Mouse (Mus musculus) megakaryocyte, embryonic 14.5 days (primary cell): ENCODE measurements at regions not wholly inside any gene's neighbourhood (a gene's known extent, or its start where the extent isn't known, plus 50 kb on each side); places are given as distances from the start of the nearest gene placed in this dataset.

Source experiments
- H3K27me3 ChIP-seq: replicated peaks from 2 replicates; pipeline ENCODE3; 2012; ENCODE audit warnings: inconsistent platforms
- H3K36me3 ChIP-seq: replicated peaks from 2 replicates; pipeline ENCODE3; 2012; ENCODE audit warnings: low read length, inconsistent platforms, mixed read lengths
- H3K4me1 ChIP-seq: 2 replicates; pipeline ENCODE4 v1.6.1; 2012; ENCODE audit warnings: inconsistent platforms
- H3K4me3 ChIP-seq: replicated peaks from 2 replicates; pipeline ENCODE3; 2012; ENCODE audit warnings: moderate library complexity, mild to moderate bottlenecking, inconsistent platforms
- H3K9me3 ChIP-seq: 2 replicates; pipeline ENCODE4 v1.6.1; 2012; ENCODE audit warnings: inconsistent platforms
- FLI1 ChIP-seq: IDR thresholded peaks from 2 replicates; pipeline ENCODE4 v1.6.1; 2012; ENCODE audit warnings: low read length, inconsistent platforms, mixed read lengths
- GATA1 ChIP-seq: IDR thresholded peaks from 3 replicates; pipeline ENCODE4 v1.6.1; 2012; ENCODE audit warnings: mixed read lengths, low read length, inconsistent platforms, borderline replicate concordance

- H3K27me3 ChIP-seq = peaks cover 19% of the 10 kb centered on the region
- no peak overlapping the region for H3K4me3 ChIP-seq
- TF ChIP-seq GATA1 (no peak), FLI1 (no peak)
- no peaks in the 10 kb centered on the region for H3K36me3 ChIP-seq
- H3K4me1 ChIP-seq = no peaks in the 10 kb centered on the region
- peaks cover 3% of the 10 kb centered on the region; the same call in 1 of the 2 replicates for H3K9me3 ChIP-seq
These were observed 171.5 kb downstream of the Tmx1 start for GRCm38 (mm10) chr12:70624298-70624980.

- no peak for TF ChIP-seq GATA1
- TF ChIP-seq FLI1 = no peak
- Histone ChIP-seq H3K4me1 (0 out of 2 replicates have a peak, but pooled peaks cover 3% of the 10 kb centered on the region), H3K36me3 (no peaks in the 10 kb centered on the region), H3K4me3 (no peak overlapping the region), H3K27me3 (peaks cover 33% of the 10 kb centered on the region), H3K9me3 (peaks cover 3% of the 10 kb centered on the region; the same call in 1 of the 2 replicates)
These were observed 174.7 kb downstream of the Tmx1 start for GRCm38 (mm10) chr12:70627638-70628037.

- 0 out of 2 replicates have a peak, but pooled peaks cover 3% of the 10 kb centered on the region for H3K4me1 ChIP-seq
- H3K27me3 ChIP-seq = peaks cover 42% of the 10 kb centered on the region
- H3K9me3 ChIP-seq = peaks cover 3% of the 10 kb centered on the region; the same call in 1 of the 2 replicates
- H3K36me3 ChIP-seq = no peaks in the 10 kb centered on the region
- no peak overlapping the region for H3K4me3 ChIP-seq
- TF ChIP-seq GATA1 (no peak), FLI1 (no peak)
These were observed 175.8 kb downstream of the Tmx1 start for GRCm38 (mm10) chr12:70628384-70629365.

GRCm38 (mm10) chr12:70629371-70629770, 176.5 kb downstream of the Tmx1 start:
- Histone ChIP-seq H3K9me3 (peaks cover 3% of the 10 kb centered on the region; the same call in 1 of the 2 replicates), H3K27me3 (peaks cover 44% of the 10 kb centered on the region), H3K4me1 (0 out of 2 replicates have a peak, but pooled peaks cover 3% of the 10 kb centered on the region), H3K4me3 (no peak overlapping the region), H3K36me3 (no peaks in the 10 kb centered on the region)
- TF ChIP-seq GATA1 (no peak), FLI1 (no peak)

- TF ChIP-seq FLI1 (no peak), GATA1 (no peak)
- Histone ChIP-seq H3K36me3 (no peaks in the 10 kb centered on the region), H3K9me3 (peaks cover 3% of the 10 kb centered on the region; the same call in 1 of the 2 replicates), H3K27me3 (peaks cover 43% of the 10 kb centered on the region), H3K4me3 (no peak overlapping the region), H3K4me1 (0 out of 2 replicates have a peak, but pooled peaks cover 3% of the 10 kb centered on the region)
These were observed 178.4 kb downstream of the Tmx1 start for GRCm38 (mm10) chr12:70631281-70631680.

GRCm38 (mm10) chr12:70633194-70633593, 180.3 kb downstream of the Tmx1 start:
- TF ChIP-seq GATA1 = no peak
- TF ChIP-seq FLI1 = no peak
- Histone ChIP-seq H3K4me1 (0 out of 2 replicates have a peak, but pooled peaks cover 3% of the 10 kb centered on the region), H3K4me3 (no peak overlapping the region), H3K27me3 (peaks cover 39% of the 10 kb centered on the region), H3K36me3 (no peaks in the 10 kb centered on the region), H3K9me3 (no peaks in the 10 kb centered on the region)

- Histone ChIP-seq H3K9me3 (no peaks in the 10 kb centered on the region), H3K4me1 (0 out of 2 replicates have a peak, but pooled peaks cover 3% of the 10 kb centered on the region), H3K4me3 (no peak overlapping the region), H3K36me3 (no peaks in the 10 kb centered on the region), H3K27me3 (peaks cover 34% of the 10 kb centered on the region)
- no peak for TF ChIP-seq GATA1
These were observed 180.9 kb downstream of the Tmx1 start for GRCm38 (mm10) chr12:70633622-70634365.

- Histone ChIP-seq H3K27me3 (peaks cover 29% of the 10 kb centered on the region), H3K4me3 (no peak overlapping the region), H3K4me1 (peaks cover 6% of the 10 kb centered on the region; the same call in 1 of the 2 replicates), H3K36me3 (no peaks in the 10 kb centered on the region), H3K9me3 (no peaks in the 10 kb centered on the region)
- TF ChIP-seq FLI1 (no peak), GATA1 (no peak)
These were observed 183.1 kb downstream of the Tmx1 start for GRCm38 (mm10) chr12:70635997-70636396.

GRCm38 (mm10) chr12:70640186-70640585, 185.1 kb upstream of the Frmd6 start:
- TF ChIP-seq FLI1 = no peak
- no peak for TF ChIP-seq GATA1
- H3K4me3 ChIP-seq = no peak overlapping the region

More at GRCm38 (mm10) chr12:70640186-70640585, 185.1 kb upstream of the Frmd6 start:
- Histone ChIP-seq H3K9me3 (no peaks in the 10 kb centered on the region), H3K27me3 (peaks cover 3% of the 10 kb centered on the region), H3K4me1 (peaks cover 4% of the 10 kb centered on the region; the same call in 1 of the 2 replicates), H3K36me3 (no peaks in the 10 kb centered on the region)
